In genomic region chr4:138501048-138501447, GRCm38 (mm10) we compare ENCODE assay signal across 13 mouse cellular contexts. TPM values are rescaled to one million over a fixed set of nuclear protein-coding genes. Genes with fewer than 3 reads are reported as not detected.
"Had no signal": no experiment of that assay in that cellular context is flagged by ENCODE, and none has a peak within 500 bp of the region (broad histone marks: within the 10 kb centered on the region; RNA-seq: fewer than 3 reads in every experiment).

No protein-coding gene starts in this region.

- DNase-seq: left cerebral cortex, postnatal 4 days; liver; liver, embryonic 13.5 days; liver, postnatal 0 days; lung, adult 18-20 months; lung, adult 2 months; lung, embryonic 14.5 days; lung, postnatal 10 days; lung, postnatal 14 days; lung, postnatal 36 days; lung, postnatal 4 days; midbrain, embryonic 14.5 days had no signal

RNA-seq across cellular contexts. Expression of gene Camk2n1, which starts 46.9 kb away (rescaled TPM):
- polyA plus RNA-seq: macrophage had no signal
